Mouse (Mus musculus) thymus, adult 18-20 months (tissue): ENCODE results near the gene Becn1.

Experiments
- DNase-seq, 2 experiments: peaks; one replicate each; pipeline ENCODE4 v3.0.0; 2022; ENCODE audit warnings: mixed read lengths in 2 of 2

Becn1 gene

GRCm38 (mm10) chr11:101264954-101265471, 37.1 kb downstream of the Becn1 start:
- no peak for DNase-seq

- no peak for DNase-seq
These were observed 38.2 kb downstream of the Becn1 start for GRCm38 (mm10) chr11:101263989-101264280.

GRCm38 (mm10) chr11:101263138-101263988, 38.7 kb downstream of the Becn1 start:
- DNase-seq: no peak

GRCm38 (mm10) chr11:101262272-101262967, 39.7 kb downstream of the Becn1 start:
- DNase-seq: no peak

GRCm38 (mm10) chr11:101260826-101261380, 41.2 kb downstream of the Becn1 start:
- no peak for DNase-seq

- DNase-seq: no peak
These were observed 41.9 kb downstream of the Becn1 start, which contains the start of gene Wnk4 for GRCm38 (mm10) chr11:101259948-101260825. TSS of gene Wnk4 (plus strand) at chr11:101260567.

GRCm38 (mm10) chr11:101259261-101259712, 42.8 kb downstream of the Becn1 start:
- DNase-seq: no peak

- no peak for DNase-seq
These were observed 46.0 kb downstream of the Becn1 start for GRCm38 (mm10) chr11:101255826-101256775.

GRCm38 (mm10) chr11:101253613-101254389, 48.3 kb downstream of the Becn1 start, which contains the start of gene Vps25:
TSS of gene Vps25 (plus strand) at chr11:101253707.
- peak; percentile 60 to 71 for DNase-seq

GRCm38 (mm10) chr11:101252941-101253340, 49.1 kb downstream of the Becn1 start:
- DNase-seq: no peak

- no peak for DNase-seq
These were observed 51.1 kb downstream of the Becn1 start for GRCm38 (mm10) chr11:101251031-101251430.

- no peak for DNase-seq
These were observed 53.7 kb downstream of the Becn1 start for GRCm38 (mm10) chr11:101248258-101248994.

- no peak for DNase-seq
These were observed 54.5 kb downstream of the Becn1 start for GRCm38 (mm10) chr11:101247521-101248030.

- no peak for DNase-seq
These were observed 55.4 kb downstream of the Becn1 start for GRCm38 (mm10) chr11:101246702-101247012.

GRCm38 (mm10) chr11:101245855-101246701, 56.0 kb downstream of the Becn1 start, which contains the start of gene Ramp2:
TSS of gene Ramp2 (plus strand) at chr11:101246028.
- DNase-seq: peak in 1 of 2 experiments; percentile 28

- DNase-seq: no peak
These were observed 57.0 kb downstream of the Becn1 start for GRCm38 (mm10) chr11:101245071-101245470.

GRCm38 (mm10) chr11:101238071-101238647, 63.9 kb downstream of the Becn1 start:
- no peak for DNase-seq

GRCm38 (mm10) chr11:101236782-101237181, 65.3 kb downstream of the Becn1 start:
- DNase-seq: no peak
